Mouse (Mus musculus) midbrain, embryonic 11.5 days (tissue): ENCODE measurements around the gene Uba5. TPM values are rescaled to one million over a fixed set of nuclear protein-coding genes. Genes with fewer than 3 reads are reported as not detected.

Experiments used
- ATAC-seq: fragments of 200-750 bp; cut with Nextera tagmentation; 2 replicates; pipeline ENCODE4 v1.8.0; 2017; ENCODE audit warnings: moderate TSS enrichment, moderate library complexity; ENCODE audit not compliant: low FRiP score
- DNase-seq: peaks from one replicate; pipeline ENCODE4 v3.0.0; 2015; ENCODE audit warnings: low spot score; ENCODE audit errors: missing footprints
- H3K27ac ChIP-seq: fragments of 300-500 bp; sonication (generic); 2 replicates; pipeline ENCODE4 v1.5.1; 2014; ENCODE audit warnings: low read depth, low read length
- H3K27me3 ChIP-seq: fragments of 300-500 bp; sonication (generic); 2 replicates; pipeline ENCODE4 v1.6.1; 2014; ENCODE audit warnings: mild to moderate bottlenecking, low read length, moderate library complexity, mixed read lengths; ENCODE audit not compliant: control insufficient read depth, insufficient read depth
- H3K36me3 ChIP-seq: fragments of 300-500 bp; sonication (generic); 2 replicates; pipeline ENCODE4 v1.6.1; 2014; ENCODE audit warnings: mild to moderate bottlenecking, low read length, moderate library complexity, mixed read lengths; ENCODE audit not compliant: control insufficient read depth, insufficient read depth
- H3K4me1 ChIP-seq: fragments of 300-500 bp; sonication (generic); 2 replicates; pipeline ENCODE4 v1.6.1; 2014; ENCODE audit warnings: low read length; ENCODE audit not compliant: control insufficient read depth, insufficient read depth
- H3K4me2 ChIP-seq: fragments of 300-500 bp; sonication (generic); 2 replicates; pipeline ENCODE4 v1.6.1; 2014; ENCODE audit warnings: mild to moderate bottlenecking, moderate library complexity
- H3K4me3 ChIP-seq: fragments of 300-500 bp; sonication (generic); 2 replicates; pipeline ENCODE4 v1.5.1; 2014; ENCODE audit warnings: low read depth, low read length
- H3K9ac ChIP-seq: fragments of 300-500 bp; sonication (generic); 2 replicates; pipeline ENCODE4 v1.6.1; 2014; ENCODE audit warnings: low read length
- H3K9me3 ChIP-seq: fragments of 300-500 bp; sonication (generic); 2 replicates; pipeline ENCODE4 v1.6.1; 2016; ENCODE audit warnings: low read length; ENCODE audit not compliant: control insufficient read depth
- WGBS: fragments of 180-500 bp; shearing (Covaris S2); extraction: QIAGEN DNeasy Blood & Tissue Kit; methylation state at CpG from one replicate; pipeline ENCODE4 v1.1.7; 2014; 5-methylcytosine and 5-hydroxymethylcytosine counted together
- polyA plus RNA-seq: library from polyadenylated mRNA; unstranded; fragments of >200 nt; fragmentation: Nextera tagmentation; extraction: Ambion mirVana; gene quantifications from 2 replicates; pipeline ENCODE4 v1.2.1, GENCODE M21; 2014

Gene Uba5
- polyA plus RNA-seq, 1 experiment from 2014 or later: 62.5 TPM

- 53% methylated on average over 7 of the region's 7 CpGs for WGBS
- H3K4me1 ChIP-seq: no peaks in the 10 kb centered on the region
Observed at GRCm38 (mm10) chr9:104100822-104101221, 37.9 kb upstream of the Uba5 start.

GRCm38 (mm10) chr9:104099060-104099459, 36.1 kb upstream of the Uba5 start:
- H3K4me1 ChIP-seq: no peaks in the 10 kb centered on the region
- DNase-seq (no peak), ATAC-seq (no peak)
- H3K36me3 ChIP-seq: no peaks in the 10 kb centered on the region
- 93% methylated on average over 11 of the region's 11 CpGs for WGBS
- no peak overlapping the region for H3K4me3 ChIP-seq
- no peaks in the 10 kb centered on the region for H3K9me3 ChIP-seq
- no peak overlapping the region for H3K4me2 ChIP-seq
- H3K9ac ChIP-seq: no peak overlapping the region
- H3K27ac ChIP-seq: no peak overlapping the region
- no peaks in the 10 kb centered on the region for H3K27me3 ChIP-seq

More at GRCm38 (mm10) chr9:104100822-104101221, 37.9 kb upstream of the Uba5 start:
- DNase-seq (no peak), ATAC-seq (no peak)
- H3K27ac ChIP-seq: no peak overlapping the region
- no peak overlapping the region for H3K4me3 ChIP-seq
- no peak overlapping the region for H3K4me2 ChIP-seq
- H3K27me3 ChIP-seq: no peaks in the 10 kb centered on the region
- H3K36me3 ChIP-seq: no peaks in the 10 kb centered on the region
- H3K9ac ChIP-seq: no peak overlapping the region
- no peaks in the 10 kb centered on the region for H3K9me3 ChIP-seq

- Histone ChIP-seq H3K4me3 (no peak overlapping the region), H3K9ac (no peak overlapping the region), H3K9me3 (no peaks in the 10 kb centered on the region), H3K36me3 (no peaks in the 10 kb centered on the region), H3K4me1 (no peaks in the 10 kb centered on the region), H3K27ac (no peak overlapping the region), H3K27me3 (no peaks in the 10 kb centered on the region), H3K4me2 (no peak overlapping the region)
- WGBS: 88% methylated on average over 5 of the region's 5 CpGs
- ATAC-seq (no peak), DNase-seq (no peak)
Observed at GRCm38 (mm10) chr9:104098256-104098655, 35.3 kb upstream of the Uba5 start.

GRCm38 (mm10) chr9:104092945-104093344, 30.0 kb upstream of the Uba5 start:
- ATAC-seq: no peak

GRCm38 (mm10) chr9:104088555-104088954, 25.6 kb upstream of the Uba5 start:
- DNase-seq (no peak), ATAC-seq (no peak)
- WGBS: 77% methylated on average over 8 of the region's 8 CpGs
- no peaks in the 10 kb centered on the region for H3K36me3 ChIP-seq
- H3K9ac ChIP-seq: no peak overlapping the region
- no peak overlapping the region for H3K4me2 ChIP-seq
- no peak overlapping the region for H3K27ac ChIP-seq
- no peaks in the 10 kb centered on the region for H3K4me1 ChIP-seq
- H3K4me3 ChIP-seq: no peak overlapping the region
- no peaks in the 10 kb centered on the region for H3K9me3 ChIP-seq
- no peaks in the 10 kb centered on the region for H3K27me3 ChIP-seq

More at GRCm38 (mm10) chr9:104092945-104093344, 30.0 kb upstream of the Uba5 start:
- Histone ChIP-seq H3K36me3 (no peaks in the 10 kb centered on the region), H3K4me3 (no peak overlapping the region), H3K27me3 (no peaks in the 10 kb centered on the region), H3K27ac (no peak overlapping the region), H3K9me3 (no peaks in the 10 kb centered on the region), H3K4me2 (no peak overlapping the region), H3K9ac (no peak overlapping the region), H3K4me1 (no peaks in the 10 kb centered on the region)
- no peak for DNase-seq
- 89% methylated on average over 5 of the region's 5 CpGs for WGBS

GRCm38 (mm10) chr9:104085730-104086429, 22.9 kb upstream of the Uba5 start:
- H3K4me1 ChIP-seq: no peaks in the 10 kb centered on the region
- no peaks in the 10 kb centered on the region for H3K9me3 ChIP-seq
- no peak overlapping the region for H3K4me2 ChIP-seq
- no peak overlapping the region for H3K27ac ChIP-seq
- WGBS: 76% methylated on average over 4 of the region's 4 CpGs
- no peak for DNase-seq
- no peak overlapping the region for H3K4me3 ChIP-seq
- no peak overlapping the region for H3K9ac ChIP-seq
- H3K36me3 ChIP-seq: no peaks in the 10 kb centered on the region
- ATAC-seq: no peak
- H3K27me3 ChIP-seq: no peaks in the 10 kb centered on the region

- DNase-seq (no peak), ATAC-seq (no peak)
- Histone ChIP-seq H3K4me2 (no peak overlapping the region), H3K9ac (no peak overlapping the region), H3K4me3 (no peak overlapping the region), H3K9me3 (no peaks in the 10 kb centered on the region), H3K27me3 (no peaks in the 10 kb centered on the region), H3K4me1 (no peaks in the 10 kb centered on the region), H3K36me3 (no peaks in the 10 kb centered on the region), H3K27ac (no peak overlapping the region)
- WGBS: 77% methylated on average over 3 of the region's 3 CpGs
Observed at GRCm38 (mm10) chr9:104080038-104080437, 17.1 kb upstream of the Uba5 start.

- no peak overlapping the region for H3K9ac ChIP-seq
- no peak overlapping the region for H3K4me2 ChIP-seq
- no peak overlapping the region for H3K27ac ChIP-seq
- 0 out of 2 replicates have a peak, but pooled peaks have one; percentile 5 for ATAC-seq
- 48% methylated on average over 5 of the region's 5 CpGs for WGBS
- no peaks in the 10 kb centered on the region for H3K27me3 ChIP-seq
- no peaks in the 10 kb centered on the region for H3K9me3 ChIP-seq
- no peaks in the 10 kb centered on the region for H3K36me3 ChIP-seq
- peak; percentile 92 for DNase-seq
- no peak overlapping the region for H3K4me3 ChIP-seq
- no peaks in the 10 kb centered on the region for H3K4me1 ChIP-seq
Observed at GRCm38 (mm10) chr9:104079379-104079778, 16.4 kb upstream of the Uba5 start.

- Histone ChIP-seq H3K4me3 (no peak overlapping the region), H3K36me3 (no peaks in the 10 kb centered on the region), H3K4me2 (no peak overlapping the region), H3K9ac (no peak overlapping the region), H3K9me3 (no peaks in the 10 kb centered on the region), H3K27me3 (no peaks in the 10 kb centered on the region), H3K4me1 (no peaks in the 10 kb centered on the region), H3K27ac (no peak overlapping the region)
- DNase-seq (no peak), ATAC-seq (no peak)
- WGBS: 96% methylated on average over 1 of the region's 1 CpGs
Observed at GRCm38 (mm10) chr9:104078780-104079179, 15.8 kb upstream of the Uba5 start.
